Mouse (Mus musculus) hindlimb bud, embryonic 11.5 days (tissue): ENCODE measurements at regions not wholly inside any gene's neighbourhood (a gene's known extent, or its start where the extent isn't known, plus 50 kb on each side); places are given as distances from the start of the nearest gene placed in this dataset.

Source experiments
- DNase-seq: peaks from one replicate; pipeline ENCODE4 v3.0.0-alpha.2; 2012; ENCODE audit warnings: low read depth, low spot score; ENCODE audit errors: extremely low spot score

DNA sequence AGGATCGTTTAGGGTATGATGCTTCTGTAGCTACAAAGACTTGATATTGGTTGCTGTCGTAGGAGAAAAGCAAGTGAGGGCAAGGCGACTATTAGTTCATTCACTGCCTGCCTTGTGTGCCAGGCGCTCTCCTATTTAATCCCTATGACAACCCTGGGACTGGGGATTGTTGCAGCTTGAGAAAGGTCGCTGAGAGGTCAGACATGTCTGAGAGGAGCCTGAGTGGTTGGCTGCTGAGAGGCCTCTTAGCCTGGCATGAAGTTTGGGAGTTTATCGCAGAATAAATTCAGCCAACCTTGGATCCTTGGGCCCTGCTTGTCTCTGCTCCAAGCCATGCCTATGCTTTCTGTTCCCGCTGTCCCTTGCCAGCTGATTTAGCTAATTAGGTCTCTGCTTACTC, 65.9 kb upstream of the Gjb5 start:
- no peak for DNase-seq

DNA sequence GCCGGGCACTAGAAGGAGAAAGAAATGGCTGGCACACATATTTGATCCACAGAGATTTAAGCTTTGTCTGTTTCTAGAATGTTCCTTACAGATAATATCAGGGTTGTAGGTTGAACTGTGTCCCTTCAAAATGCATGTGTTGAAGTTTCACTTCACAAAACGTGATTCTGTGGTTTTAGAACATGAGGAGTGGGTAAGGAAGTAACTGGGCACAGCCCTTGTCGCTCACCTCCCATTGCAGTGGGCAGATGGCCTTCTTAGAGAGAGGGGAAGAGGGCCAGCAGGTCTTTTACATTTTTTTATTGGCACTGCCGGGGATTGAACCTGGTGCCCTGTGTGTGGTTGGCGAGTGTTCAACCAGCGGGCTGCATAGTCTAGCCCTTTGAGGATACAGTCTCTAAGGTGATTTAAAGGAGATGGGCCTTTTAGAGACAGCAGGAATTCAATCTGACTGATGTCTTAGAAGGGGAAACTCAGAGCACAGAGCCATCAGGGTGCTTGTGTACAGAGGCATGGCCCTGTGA, 64.0 kb upstream of the Gjb5 start:
- no peak for DNase-seq

DNA sequence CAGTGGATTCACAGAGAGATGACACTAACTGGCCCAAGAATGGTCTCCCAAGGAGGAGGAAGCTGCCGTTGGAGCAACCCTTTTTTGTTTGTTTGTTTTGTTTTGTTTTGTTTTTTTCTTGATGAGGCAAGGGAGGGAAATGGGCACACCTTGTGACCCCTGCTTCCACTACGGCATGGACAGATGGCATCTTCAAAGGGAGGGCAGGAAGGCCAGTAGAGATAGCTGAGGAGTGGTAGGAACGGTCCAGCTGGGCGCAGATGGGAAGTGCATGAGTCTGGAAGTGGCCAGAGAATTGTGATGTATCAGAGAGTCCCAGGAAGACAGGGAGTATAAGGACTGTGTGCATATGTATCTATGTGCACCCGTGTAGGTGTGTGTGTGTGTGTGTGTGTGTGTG, 63.1 kb upstream of the Gjb5 start:
- DNase-seq, result no peak

DNA sequence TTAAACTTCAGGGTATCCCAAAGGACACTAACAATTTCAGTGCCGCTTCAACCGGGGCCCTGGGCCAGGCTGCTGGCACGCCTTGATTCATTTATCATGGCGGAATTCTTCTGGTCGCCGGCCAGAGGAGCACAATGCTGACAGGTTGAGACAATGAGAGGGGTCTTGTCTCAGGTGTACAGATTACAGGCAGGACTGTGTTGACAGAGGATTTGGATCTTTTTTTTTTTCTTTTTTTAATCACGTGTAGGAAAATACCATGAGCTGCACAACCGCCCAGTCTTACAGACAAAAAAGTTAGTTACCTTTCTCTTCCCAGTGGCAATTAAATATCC, 61.8 kb upstream of the Gjb5 start:
- no peak for DNase-seq

DNA sequence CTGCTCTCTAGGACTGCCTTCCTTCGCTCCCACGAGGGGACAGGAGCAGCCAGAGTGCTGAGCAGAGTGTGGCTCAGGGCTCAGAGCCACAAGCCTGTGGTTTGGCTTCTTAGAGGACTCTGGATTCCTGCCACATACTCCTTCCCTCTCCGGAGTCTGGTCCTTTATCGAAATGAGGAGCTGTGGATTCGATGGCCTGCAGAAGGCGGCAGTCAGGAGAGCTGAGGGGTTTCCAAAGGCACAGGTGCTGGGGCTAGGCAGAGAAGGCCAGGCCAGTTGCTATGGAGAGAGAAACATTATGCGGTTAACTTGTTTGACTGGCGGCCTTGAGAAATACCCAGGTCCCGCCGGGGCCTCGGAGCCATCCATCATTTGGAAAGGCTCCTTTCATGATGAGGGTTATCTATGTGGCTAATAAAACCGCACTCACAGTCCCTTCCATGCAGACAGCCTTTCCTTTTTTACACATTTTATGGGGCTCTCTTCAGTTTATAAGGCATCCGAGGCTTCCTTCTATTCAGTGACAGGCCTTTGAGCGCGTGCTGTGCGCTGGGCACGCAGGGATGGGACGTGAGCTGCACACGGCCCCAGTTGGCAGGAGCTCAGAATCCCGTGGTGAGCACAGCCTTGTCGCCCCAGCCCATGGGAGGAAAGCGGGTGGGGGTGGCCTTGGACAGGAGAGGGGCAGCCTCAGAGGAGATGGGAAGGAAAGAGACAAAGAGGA, 61.2 kb upstream of the Gjb5 start:
- no peak for DNase-seq

DNA sequence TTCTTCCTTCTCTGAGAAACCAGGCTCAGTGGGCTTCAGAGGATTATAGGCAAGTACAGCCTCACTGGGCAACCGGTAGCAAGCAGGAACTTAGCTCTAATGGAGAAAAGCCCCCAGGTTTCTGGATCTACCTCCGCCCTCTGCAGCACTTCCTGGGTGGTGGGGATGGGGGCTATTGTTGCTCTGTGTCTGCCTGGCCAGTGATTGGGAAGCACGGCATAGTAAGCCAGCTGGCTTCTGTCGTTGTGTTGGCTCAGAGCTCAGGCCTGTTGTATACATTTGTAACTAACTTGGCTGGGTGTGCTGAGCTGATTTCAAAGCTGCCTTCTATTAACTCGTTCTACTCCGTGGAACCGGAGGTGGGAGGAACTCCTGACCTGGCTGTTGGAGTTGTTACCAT, 58.9 kb upstream of the Gjb5 start:
- no peak for DNase-seq

DNA sequence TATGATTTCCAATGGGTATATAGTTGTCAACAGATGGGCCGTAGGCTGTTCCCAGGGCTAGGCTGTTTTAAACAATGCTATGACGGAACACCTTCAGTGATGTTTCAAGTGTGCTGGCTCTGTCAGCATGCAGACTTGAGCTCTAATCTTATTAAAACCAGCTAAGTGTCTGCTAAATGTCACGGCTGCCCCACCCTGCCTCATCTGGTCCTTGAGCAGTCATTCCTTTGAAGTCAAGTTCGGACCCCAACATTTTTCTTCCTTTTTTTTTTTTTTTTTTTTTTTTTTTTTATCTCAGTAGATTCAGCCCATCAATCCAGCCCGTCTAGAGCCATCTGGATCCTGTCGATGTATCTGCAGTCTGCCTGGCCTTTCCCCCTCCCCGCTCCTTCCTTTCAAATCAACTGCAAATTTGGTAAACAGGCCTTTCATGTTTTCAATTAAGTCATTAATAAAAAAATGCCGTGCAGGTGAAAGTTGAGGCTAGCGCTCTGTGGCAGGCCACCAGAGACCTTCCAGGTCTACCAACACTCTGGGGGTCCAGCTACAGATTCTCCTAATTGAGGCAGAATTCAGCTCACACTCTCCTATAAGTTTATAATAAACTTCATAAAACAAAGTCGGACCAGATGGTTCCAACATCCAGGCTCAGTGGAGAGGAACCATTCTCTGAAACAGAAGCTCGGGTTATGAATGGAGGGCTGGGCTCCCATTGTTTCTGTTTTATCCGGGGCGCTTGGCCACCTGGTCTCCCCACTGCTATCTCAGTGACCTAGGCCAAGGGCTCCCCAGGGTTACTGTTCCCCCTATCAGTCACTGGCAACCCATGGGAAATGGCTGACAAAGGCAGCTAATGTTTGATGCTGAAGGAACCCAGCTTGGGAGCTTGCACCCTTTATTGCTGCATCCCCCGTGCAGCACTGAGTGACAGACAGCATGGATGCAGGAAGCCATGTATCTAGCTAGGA, 56.3 kb upstream of the Gjb5 start:
- DNase-seq, result no peak
